Mouse (Mus musculus): Measurements from ENCODE around the gene Trpc7.
A peak's percentile ranks its signal among the peaks of the same experiment; 100 is the strongest.

Trpc7 gene

GRCm38 (mm10) chr13:56895893-56896292 lies at the start of gene Trpc7:
TSS of gene Trpc7 (minus strand) at chr13:56895993.
- no peak for DNase-seq (ENCODE audit: low spot score)

DNA sequence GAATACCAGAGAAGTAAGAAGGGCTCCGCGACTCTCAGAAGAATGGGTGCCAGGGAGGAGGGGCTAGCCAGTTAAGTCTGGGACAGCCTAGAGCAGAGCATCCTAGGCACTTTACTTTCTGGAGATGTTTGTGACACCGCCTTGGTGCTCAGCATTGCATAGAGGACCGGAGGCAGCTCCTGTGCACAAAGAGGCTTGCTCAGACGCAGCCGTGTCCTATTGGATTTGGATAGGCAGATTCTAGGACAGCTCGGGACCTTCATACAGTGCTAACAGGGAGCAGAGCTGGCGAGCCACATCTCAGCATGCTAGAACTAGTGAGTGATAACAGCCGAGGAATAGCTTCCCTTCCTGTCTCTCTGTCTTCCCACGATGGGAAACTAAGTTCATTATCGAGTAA lies 43.5 kb upstream of the Trpc7 start:
- DNase-seq (ENCODE audit: low spot score), result no peak

DNA sequence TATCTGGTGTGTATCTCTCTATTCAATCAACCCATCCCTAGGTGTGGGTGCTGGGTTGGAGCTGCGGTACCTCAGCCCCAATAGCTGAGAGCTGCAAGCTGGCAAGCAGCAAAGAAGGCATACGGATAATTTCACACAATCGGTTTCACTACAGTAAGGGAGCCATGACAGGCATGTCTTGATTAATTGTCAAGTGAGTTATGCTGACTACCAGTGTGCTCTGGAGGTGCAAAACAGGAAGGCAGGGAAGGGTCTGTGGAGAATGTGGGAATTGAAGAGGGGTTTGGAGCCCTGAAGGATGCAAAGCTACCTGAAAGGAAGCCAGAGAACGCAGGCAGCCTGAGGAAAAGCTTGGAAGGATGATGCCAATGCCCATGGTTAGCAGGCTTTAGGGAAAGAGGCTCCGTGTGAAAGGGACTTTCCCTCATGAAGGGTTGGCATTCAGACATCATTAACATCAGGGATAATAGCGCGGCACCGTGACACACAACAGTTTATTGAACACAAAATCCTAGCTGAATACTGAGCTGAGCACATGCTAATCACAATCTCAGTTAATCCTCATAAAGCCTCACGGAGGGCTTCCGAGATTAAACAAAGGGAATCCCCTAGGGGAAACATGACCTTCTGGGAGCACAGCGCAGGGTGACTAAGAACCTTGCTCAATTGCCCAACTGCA lies 38.2 kb upstream of the Trpc7 start:
- DNase-seq (ENCODE audit: low spot score), result no peak

GRCm38 (mm10) chr13:56930421-56930820 lies 34.6 kb upstream of the Trpc7 start:
- DNase-seq (ENCODE audit: low spot score), result no peak

DNA sequence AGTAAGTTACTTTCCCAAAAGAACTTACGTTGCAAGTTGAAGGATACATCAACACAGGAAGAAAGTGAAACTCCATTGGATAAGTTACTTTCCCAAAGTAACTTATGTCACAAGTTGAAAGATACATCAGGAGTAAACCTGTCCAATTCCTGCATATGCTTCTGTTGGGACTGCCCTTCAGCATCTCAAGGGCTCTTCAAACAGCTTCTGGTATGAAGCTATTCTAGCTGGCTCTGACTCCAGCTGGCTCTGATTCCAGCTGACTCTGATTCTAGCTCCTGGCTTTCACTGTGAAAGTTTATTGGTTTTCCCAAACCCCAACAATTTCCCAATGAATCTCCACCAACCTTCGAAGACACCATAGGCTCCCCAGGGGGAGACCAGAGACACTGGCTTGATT lies 27.2 kb upstream of the Trpc7 start:
- no peak for DNase-seq (ENCODE audit: low spot score)

- no peak for DNase-seq (ENCODE audit: low spot score)
These were observed 25.5 kb upstream of the Trpc7 start for GRCm38 (mm10) chr13:56921251-56921650.

- no peak for DNase-seq (ENCODE audit: low spot score)
These were observed 18.9 kb upstream of the Trpc7 start for GRCm38 (mm10) chr13:56914721-56915120.

DNA sequence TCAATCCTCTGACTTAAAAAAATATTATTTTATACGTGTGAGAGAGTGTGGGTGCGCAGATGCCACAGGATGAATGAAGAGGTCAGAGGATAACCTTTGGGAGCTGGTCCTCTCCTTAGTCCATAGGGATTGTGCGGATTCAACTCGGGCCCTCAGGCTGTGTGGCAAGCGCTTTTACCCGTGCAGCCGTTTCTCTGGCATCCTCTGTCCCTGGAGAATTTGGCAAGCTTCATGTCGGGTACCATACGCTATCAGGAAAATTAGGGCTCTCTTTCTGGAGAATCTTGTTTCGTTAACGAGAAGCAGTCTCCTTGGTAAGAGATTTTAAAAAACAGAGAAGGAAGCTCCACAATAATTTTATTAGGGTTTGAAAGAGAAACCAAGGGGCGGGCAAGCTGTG lies 15.3 kb upstream of the Trpc7 start:
- DNase-seq (ENCODE audit: low spot score), result no peak

DNA sequence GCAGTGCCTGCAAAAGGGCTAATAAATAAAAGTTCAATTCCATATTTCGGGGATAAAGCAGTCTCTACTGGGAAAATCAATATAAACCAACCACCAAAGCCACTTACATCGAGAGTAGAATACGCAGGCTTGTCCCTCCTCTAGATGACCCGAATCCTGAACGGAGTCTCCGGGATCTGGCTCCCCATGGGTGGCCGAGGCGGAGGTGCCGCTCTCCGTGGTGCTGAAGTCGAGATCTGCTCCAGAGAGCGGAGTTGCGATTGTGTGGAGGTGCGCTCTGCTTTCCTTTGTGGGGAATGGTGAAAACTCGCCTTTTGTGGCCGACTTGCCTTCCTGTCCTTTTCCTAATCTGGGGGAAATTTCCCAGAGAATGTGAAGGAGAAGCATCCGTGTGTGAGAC lies 407 bp downstream of the Trpc7 start:
- peak; percentile 73 for DNase-seq (ENCODE audit: low spot score)

DNA sequence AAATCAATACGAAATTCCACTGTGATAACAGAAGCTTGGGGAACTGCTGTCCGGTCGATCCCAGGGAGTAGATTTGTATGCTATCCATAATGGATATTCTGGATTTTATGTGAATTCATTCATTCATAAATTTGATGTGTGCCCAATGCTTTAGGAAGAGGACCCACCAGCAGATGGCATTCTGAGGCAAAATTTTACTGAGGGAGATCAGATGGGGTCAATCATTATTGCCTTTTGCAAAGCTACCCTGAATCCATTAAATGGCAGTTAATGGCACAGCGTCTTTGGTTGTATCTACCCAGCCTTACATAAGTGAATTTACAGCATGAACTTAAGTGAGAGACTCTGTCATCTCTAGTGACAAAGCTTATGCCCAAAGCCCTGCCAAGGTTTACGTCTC lies 1.2 kb downstream of the Trpc7 start:
- no peak for DNase-seq (ENCODE audit: low spot score)

- no peak for DNase-seq (ENCODE audit: low spot score)
These were observed 5.9 kb downstream of the Trpc7 start for GRCm38 (mm10) chr13:56889888-56890287.

- no peak for DNase-seq (ENCODE audit: low spot score)
These were observed 12.9 kb downstream of the Trpc7 start for GRCm38 (mm10) chr13:56882931-56883330.

GRCm38 (mm10) chr13:56864567-56864966 lies 31.2 kb downstream of the Trpc7 start:
- no peak for DNase-seq (ENCODE audit: low spot score)

DNA sequence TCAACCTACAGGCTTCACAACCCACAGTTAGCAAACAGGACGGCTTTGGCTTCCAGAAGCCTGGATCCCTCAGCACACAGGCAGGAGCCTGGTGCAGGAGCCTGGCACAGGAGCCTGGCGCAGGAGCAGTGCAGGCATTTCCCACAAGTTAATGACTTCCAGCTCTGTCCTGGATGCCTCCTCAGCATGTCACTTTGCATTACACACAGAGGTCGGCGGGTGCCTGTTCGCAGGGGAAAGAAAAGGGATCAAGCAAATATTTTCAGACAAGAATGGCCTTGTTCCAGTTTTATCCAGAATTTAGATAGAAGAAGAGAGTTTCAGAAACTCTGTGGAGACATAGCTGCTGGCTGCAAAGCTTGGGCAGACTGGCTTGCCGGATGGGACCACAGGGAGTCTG lies 33.8 kb downstream of the Trpc7 start:
- no peak for DNase-seq (ENCODE audit: low spot score)

GRCm38 (mm10) chr13:56854506-56854905 lies 41.3 kb downstream of the Trpc7 start:
- DNase-seq (ENCODE audit: low spot score), result no peak

GRCm38 (mm10) chr13:56853436-56853835 lies 42.4 kb downstream of the Trpc7 start:
- DNase-seq (ENCODE audit: low spot score), result no peak

DNA sequence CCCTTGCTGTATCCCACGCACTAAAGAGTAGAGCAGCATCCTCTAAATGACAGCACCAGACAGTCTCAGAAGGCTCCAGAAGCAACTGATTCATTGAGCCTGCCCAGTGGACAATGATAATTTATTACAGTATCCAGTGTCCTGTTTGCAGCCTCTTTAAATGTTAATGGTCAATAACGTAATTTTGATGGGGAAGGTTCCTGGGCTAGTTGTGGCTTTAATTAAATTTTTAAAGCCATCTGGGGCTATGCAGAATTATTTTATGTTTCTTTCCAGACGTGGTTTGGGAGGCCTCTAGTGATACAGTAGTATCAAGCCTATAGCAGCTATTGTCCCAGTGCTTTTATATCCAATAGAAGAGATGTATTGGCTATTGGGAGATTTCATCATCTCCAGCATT lies 49.9 kb downstream of the Trpc7 start:
- no peak for DNase-seq (ENCODE audit: low spot score)

GRCm38 (mm10) chr13:56815471-56815870 lies 80.3 kb downstream of the Trpc7 start:
- DNase-seq (ENCODE audit: low spot score), result no peak

DNA sequence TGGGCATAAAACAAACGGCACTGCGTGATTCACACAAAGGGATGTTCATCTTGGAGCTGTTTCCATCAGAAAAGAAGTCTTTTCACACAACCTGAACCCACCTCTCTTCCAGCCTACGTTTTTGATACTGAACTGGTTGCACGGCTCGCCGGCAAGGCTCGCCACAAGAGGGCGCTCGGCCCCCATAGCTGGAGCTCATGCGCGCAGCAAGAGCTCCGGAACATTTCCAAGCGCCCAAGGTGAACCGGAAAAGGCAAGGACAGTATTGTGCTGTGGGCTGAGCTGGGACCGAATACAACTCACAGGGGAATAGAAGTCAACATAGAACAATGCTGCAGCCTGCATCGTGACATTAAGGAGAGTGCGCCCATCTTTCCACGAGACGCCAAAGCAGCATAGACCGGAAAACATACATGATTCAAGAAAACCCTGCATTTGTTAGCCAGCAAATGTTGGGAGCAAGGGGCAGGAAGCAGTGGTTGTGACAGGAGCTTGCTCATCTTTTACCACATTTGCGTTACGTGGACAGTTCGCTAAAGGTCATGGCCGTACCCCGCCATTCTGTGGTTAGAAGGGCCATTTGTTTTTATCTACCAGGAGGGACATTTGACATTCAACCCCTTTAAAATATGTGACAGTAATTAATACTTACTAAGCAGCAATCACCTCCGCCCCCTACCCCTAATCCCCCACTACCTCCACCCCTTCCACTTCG lies 88.9 kb downstream of the Trpc7 start:
- DNase-seq (ENCODE audit: low spot score), result peak; percentile 80

DNA sequence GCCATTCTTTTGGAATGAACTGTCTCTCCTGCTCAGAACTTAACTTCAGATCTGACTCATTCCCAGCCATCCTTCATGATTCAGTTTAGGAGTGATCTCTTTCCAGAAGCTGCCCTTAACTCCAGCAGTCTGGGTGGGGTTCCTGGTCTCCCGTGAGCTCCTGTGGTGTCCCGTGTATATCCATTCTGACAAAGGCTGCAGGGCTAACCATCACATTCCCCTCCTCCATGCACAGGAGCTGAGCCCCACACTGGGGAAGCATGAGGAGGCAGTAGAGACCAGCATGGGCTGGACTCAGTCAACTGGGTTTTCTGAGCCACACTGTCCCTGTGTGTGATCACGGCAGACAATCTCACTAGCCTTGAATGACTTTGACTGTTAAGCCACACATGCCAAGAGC lies 90.7 kb downstream of the Trpc7 start:
- no peak for DNase-seq (ENCODE audit: low spot score)

DNA sequence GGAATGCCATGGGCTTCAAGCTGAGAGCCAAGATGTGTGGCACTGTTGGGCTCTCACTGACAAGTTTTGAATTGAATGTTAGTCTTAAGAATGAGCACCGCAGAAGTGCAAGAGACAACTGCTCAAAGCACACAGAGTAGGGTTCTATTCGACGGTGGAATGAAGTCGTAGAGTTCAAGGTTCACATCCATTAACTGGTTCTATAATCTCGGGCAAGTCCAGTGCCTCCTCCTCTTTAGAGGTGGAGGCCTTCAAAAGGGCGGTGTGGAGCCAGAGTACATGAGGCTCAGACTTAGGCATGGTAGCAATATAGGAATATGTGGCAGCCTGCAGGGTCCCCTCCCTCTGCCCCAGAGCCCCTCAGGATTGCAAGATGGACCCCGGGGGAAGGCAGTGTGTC lies 98.3 kb downstream of the Trpc7 start:
- no peak for DNase-seq (ENCODE audit: low spot score)

- no peak for DNase-seq (ENCODE audit: low spot score)
These were observed 100.3 kb downstream of the Trpc7 start for GRCm38 (mm10) chr13:56795501-56795900.

GRCm38 (mm10) chr13:56794441-56794840 lies 101.4 kb downstream of the Trpc7 start:
- DNase-seq (ENCODE audit: low spot score), result no peak

DNA sequence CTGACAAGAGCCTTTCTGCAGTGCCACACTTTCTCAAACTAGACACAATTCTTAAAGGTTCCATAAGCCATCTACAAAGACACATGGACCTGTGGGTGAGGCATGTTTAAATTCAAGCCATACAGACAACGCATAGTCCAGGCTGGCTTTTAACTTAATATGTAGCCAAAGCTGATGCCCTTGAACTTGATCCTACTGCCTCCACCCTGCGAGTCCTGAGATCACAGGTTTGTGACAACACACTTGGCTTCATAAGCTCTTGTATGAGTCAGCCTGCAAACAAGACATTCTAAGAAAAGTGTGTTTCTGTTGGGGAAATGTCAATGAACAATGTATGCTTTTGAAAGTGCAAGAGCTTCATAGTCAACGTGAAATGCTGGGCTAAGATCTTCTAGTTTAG lies 102.9 kb downstream of the Trpc7 start:
- no peak for DNase-seq (ENCODE audit: low spot score)

Data from ovary, postnatal 10 days (tissue).